Mouse (Mus musculus): ENCODE measurements around the gene Tcap.

- TF ChIP-seq EP300 (IDR thresholded peaks at IDR 0.05; ENCODE audit: insufficient read depth, low read depth, low read length) (0 out of 2 replicates have a peak, but pooled peaks have one; percentile 15), POLR2A (IDR thresholded peaks at IDR 0.05; ENCODE audit: insufficient read depth, low read depth, low read length) (no peak), CTCF (IDR thresholded peaks at IDR 0.05) (peak; percentile 88)
Observed at GRCm38 (mm10) chr11:98345253-98345652, 38.4 kb upstream of the Tcap start.

All from heart, adult 2 months (tissue).